Mouse (Mus musculus) liver (tissue): ENCODE data around the gene Rexo5.

ENCODE experiments used
- DNase-seq: peaks from one replicate; pipeline ENCODE4 v3.0.0-alpha.2; 2020; ENCODE audit warnings: mixed read lengths

Rexo5 gene

DNA sequence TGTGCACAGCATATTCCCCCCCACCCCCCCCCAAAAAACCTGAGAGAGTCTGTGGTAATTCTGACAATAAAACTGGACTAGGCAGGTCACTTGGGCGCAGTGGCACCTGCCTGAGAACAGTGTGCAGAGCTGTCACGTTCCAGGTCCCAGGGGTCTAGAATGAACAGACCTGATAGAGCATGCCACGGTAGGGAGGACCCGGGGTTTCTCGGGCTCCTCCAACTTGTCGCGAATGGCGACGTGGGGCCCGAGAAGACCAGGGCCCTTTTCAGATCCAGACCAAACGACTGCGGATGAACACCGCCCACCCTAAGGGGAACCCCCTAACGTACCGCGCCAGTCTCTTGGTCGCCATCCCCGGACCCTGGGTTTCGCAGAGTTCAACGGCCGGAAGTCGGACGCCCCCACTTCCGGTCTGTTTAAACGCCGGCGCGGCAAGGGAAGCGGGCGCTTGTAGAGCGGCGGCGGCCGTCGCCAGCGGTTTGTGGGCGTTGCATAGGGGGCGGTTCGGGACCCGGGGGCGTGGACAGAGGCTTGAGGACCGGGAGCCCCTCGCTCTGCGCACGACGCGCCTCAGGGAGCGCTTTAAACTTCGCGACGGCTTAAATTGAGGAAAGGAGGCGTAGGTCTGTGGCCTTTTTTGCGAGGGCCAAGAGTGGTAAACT is at the start of gene Rexo5, which contains the start of gene Eri2:
TSS of gene Rexo5 (plus strand) at position 421 of the 665 bp plus-strand sequence.
TSS of gene Eri2 (minus strand) at position 473 of the 665 bp plus-strand sequence.
- peak; percentile 93 for DNase-seq

GRCm38 (mm10) chr7:119744321-119744720 is 49.5 kb upstream of the Rexo5 start:
- peak; percentile 49 for DNase-seq

- no peak for DNase-seq
These were observed 47.9 kb upstream of the Rexo5 start for GRCm38 (mm10) chr7:119745869-119746268.

DNA sequence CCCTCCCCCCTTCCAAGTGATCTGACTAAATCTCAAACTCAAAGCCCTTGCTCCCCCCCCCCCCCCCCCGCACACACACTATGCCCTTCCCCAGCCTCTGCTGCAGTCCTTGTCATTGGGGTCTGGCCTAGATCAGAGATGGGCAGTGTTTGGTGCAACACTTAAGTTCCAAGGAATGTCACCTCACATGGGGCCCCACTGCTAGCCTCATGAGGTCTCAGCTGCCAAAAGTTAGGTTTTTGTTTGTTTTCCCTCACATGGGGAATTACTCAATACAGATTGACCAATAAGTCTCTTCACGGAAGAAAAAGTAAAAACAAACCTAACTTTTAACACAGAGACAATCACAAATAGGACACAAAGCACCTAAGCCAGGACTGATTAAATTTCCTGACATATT is 45.0 kb upstream of the Rexo5 start:
- no peak for DNase-seq

GRCm38 (mm10) chr7:119749942-119750341 is 43.9 kb upstream of the Rexo5 start:
- DNase-seq, result no peak

GRCm38 (mm10) chr7:119753696-119754095 is 40.1 kb upstream of the Rexo5 start:
- no peak for DNase-seq

GRCm38 (mm10) chr7:119760527-119760951 is 33.3 kb upstream of the Rexo5 start, which contains the start of gene Acsm3:
Acsm3 (plus strand) TSS chr7:119760923.
- no peak for DNase-seq

GRCm38 (mm10) chr7:119762166-119762697 is 31.6 kb upstream of the Rexo5 start:
- DNase-seq, result no peak

DNA sequence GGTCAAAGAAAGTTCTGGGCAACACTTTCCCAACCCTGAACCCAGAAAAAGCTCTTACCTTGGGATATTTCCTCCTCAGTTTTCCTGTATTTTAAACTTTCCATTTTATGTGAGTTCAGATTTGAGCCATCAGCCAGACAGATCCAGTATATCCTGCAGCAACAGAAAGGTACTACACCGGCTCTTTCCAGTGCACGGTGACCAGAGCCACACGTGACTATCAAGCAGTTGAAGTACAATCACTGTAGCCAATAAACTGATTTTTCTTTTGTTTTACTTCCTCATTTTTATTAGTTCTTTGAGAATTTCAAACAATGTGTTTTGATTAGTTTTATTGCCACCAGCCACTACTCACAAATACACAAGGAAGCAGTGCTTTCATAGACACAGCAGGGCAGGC is 29.4 kb upstream of the Rexo5 start:
- no peak for DNase-seq

- DNase-seq, result no peak
These were observed 26.8 kb upstream of the Rexo5 start for GRCm38 (mm10) chr7:119766996-119767395.

DNA sequence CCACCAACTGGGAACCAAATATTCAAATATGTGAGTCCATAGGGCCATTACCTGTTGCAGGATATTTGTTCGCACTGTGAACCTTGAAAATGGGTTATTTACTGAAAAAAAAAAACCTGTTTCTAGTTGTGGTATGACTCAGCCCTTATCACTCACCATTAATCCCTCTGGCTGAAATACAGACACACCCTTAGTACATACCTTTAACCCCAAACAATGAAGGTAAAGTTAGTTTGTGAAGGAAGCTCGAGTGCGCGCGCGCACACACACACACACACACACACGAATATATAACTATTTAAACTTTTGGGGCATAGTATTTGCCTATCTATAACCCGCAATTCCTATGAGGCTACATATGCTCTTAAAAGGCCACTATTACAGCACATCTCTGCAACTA is 23.9 kb upstream of the Rexo5 start:
- DNase-seq, result no peak

DNA sequence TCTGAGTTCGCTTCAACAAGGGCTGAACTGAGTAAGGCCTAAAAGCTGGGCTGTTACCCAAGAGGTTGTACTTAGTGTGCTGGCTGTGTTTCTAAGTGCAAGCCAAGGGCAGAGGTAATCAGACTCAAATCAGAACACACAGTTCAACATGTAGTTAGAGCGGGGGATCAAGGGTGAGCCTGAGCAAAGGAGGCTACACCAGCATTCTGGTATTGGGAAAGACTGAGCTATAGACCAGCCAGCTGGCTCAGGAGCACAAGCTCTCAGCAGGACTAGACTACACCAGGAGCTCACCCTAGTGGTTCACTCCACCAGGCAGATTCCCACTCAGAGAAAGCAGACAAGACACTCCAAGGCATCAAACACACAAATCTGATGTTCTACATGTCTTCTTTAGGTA is 10.4 kb upstream of the Rexo5 start:
- no peak for DNase-seq

- peak; percentile 58 for DNase-seq
These were observed 8.9 kb upstream of the Rexo5 start for GRCm38 (mm10) chr7:119784908-119785307.

DNA sequence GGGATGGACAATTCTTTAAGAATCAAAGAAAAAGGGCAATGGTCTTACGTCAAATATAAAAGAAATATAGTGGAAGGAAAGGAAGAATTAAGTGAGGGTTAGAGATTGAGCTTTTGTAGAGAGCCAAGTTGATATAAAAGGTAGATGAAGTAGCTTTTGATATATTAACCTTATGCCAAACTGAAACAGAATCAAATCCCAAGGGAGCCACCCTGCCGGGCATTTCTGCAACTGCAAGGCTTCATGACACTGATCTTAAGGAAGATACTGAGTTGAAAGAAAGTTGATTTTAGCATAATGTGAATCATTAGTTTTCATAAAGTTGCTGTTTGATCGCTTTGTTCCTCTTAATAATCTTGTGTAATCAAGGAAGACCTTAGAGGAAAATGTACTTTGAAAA is 4.8 kb upstream of the Rexo5 start:
- no peak for DNase-seq

- DNase-seq, result peak; percentile 49
These were observed 439 bp downstream of the Rexo5 start for GRCm38 (mm10) chr7:119794251-119794638.

- no peak for DNase-seq
These were observed 1.5 kb downstream of the Rexo5 start for GRCm38 (mm10) chr7:119795311-119795710.

GRCm38 (mm10) chr7:119800488-119800887 is 6.7 kb downstream of the Rexo5 start:
- DNase-seq, result no peak

DNA sequence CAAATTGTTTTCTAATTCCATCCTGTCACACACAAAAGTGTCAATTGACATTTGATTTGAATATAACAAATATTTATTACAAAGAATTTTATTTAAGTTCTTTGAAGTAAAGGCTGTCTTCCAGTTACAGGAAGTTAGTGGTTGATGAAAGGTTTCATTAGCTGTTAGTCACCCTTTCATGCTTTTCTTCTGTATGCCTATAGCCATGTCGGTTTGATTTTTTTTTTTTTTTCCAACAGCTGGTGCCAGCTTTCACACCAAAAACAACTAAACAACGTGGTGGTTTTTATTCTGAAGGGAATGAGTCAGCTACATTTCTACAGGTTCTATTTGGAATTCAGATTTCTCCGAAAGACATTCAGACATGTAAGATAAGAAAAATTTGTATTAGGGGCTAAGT is 7.2 kb downstream of the Rexo5 start:
- DNase-seq, result no peak

- no peak for DNase-seq
These were observed 13.6 kb downstream of the Rexo5 start for GRCm38 (mm10) chr7:119807396-119807795.

- DNase-seq, result no peak
These were observed 14.9 kb downstream of the Rexo5 start for GRCm38 (mm10) chr7:119808723-119809122.

GRCm38 (mm10) chr7:119835371-119835770 is 41.6 kb downstream of the Rexo5 start:
- no peak for DNase-seq

DNA sequence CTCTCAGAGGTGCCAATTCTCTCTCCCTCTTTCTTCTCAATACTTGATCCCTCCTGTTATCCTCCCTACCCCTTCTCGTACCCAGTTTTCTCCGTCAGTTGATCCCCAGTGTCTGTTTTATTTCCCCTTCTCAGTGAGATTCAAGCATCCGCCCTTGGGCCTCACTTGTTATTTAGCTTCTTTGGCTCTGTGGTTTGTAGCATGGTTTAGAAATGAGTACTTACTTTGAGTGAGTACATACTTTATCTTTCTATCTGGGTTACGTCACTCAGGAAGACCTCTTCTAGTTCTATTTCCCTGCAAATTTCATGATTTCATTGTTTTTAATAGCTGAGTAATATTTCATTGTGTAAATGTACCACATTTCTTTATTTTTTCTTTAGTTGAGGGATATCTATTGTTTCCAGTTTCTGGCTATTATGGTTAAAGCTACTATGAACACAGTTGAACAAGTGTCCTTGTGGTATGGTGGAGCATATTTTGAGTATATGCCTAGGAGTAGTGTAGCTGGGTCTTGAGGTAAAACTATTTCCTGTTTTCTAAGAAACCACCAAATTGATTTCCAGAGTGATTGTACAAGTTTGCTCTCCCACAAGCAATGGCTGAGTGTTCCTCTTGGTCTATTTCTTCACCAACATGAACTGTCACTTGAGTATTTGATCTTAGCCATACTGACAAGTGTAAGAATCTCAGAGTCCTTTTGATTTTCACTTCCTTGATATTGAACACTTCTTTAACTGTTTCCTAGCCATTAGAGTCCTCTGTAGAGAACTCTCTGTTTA is 42.4 kb downstream of the Rexo5 start:
- DNase-seq, result no peak

DNA sequence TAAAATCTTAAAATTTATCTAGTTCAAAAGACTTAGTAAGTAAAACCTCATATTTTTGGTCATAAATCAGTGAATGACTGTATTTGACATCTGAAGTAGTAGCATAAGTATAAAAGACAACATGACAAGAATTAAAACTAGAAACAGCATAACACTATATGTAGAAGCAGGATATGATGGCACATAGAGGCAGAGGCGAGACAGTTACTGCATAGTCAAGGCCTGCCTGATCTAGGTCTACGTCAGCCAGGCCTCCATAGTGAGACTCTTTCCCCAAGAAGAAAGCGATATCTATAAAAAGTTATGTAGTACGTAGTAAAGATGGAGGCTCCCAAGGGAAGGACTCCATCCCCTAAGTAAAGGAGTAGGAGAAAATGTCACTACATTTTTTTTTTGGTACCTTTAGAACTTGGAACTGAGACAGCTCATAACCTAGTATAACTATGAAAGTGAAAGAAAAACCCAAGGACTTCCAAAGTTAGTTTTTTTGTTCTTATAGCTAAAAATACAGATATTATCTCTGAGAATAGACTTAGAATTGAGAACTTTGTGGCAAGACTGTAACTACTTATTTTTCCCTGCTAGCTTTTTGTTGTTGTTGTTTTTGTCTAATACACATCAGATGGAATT is 48.1 kb downstream of the Rexo5 start:
- no peak for DNase-seq
